Mouse (Mus musculus): Measurements from ENCODE around the gene Soga1.
A peak's percentile ranks its signal among the peaks of the same experiment; 100 is the strongest.

Soga1 gene

DNA sequence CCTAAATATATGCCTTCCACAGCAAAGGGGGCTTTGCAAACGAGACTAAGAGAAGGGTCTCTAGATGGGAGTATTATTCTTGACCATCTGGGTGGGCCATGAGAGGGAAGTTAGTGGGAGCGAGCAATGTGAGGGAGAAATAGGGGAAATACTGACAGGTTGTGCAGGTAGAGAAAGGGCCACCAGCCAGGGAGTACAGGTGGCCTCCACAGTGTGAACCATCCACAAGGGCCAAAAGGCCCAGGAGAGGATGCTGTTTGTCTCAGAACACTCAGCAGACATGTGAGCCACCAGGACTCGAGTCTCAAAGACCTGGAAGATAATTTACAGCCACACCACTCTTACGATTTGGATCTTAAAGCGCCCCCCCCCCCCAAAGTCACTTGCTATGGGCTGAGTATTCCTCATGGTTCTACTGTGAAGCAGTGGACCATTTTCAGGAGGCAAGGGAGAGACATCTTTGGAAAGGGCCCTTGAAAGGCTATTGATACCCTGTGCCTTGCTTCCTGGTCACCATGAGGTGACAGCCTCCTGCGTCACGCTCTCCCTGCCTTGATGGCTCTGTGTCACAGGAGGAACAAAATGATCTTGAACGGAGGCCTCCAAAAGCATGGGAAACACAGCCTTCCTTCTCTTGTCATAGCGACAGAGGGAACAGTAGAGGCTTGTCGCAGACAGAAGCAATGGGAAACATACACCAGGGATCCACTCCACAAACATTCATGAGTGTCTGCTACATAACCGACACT lies 18.3 kb downstream of the Soga1 start:
- no peak for DNase-seq

DNA sequence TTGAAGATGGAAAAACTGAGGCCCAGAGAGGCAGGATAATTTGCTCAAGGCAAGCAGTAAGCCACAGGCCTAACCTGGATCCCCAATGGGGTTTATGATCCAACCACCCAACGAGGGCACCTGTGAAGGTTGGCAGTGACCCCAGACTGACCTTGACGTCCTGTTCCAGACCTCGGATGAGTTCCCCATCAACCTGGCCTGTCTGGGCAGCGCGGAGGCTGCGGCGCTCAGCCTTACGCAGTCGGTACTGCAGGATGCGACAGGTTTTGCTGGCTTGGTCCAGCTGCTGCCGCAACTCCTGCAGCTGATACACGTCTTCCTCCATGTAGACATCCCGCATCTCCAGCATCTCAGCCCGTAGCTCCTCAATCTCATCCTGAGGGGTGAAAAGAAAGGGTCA lies 19.0 kb downstream of the Soga1 start:
- no peak for DNase-seq

- DNase-seq = no peak
Measured at GRCm38 (mm10) chr2:157059166-157059565, 19.9 kb downstream of the Soga1 start.

- peak; percentile 66 for DNase-seq
Measured at GRCm38 (mm10) chr2:157058342-157058998, 20.6 kb downstream of the Soga1 start.

- no peak for DNase-seq
Measured at GRCm38 (mm10) chr2:157057758-157058157, 21.3 kb downstream of the Soga1 start.

DNA sequence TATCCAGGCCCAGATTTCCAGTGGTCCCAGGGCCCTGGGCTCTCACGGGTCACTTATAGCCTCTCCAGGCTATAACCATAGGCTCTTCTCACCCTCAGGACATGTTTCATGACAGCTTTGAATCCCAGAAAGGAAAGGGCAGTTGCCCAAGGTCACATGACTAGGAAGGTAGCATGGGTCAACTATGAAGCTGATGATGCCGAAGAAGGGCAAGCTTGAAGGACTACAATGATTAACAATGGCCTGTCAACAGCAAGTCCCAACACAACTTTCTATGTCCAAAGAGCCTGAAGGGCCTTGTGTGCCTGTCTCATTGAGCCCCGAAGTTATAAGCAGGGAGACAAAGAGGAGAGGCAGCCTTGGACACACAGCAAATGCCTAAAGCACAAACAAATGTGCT lies 21.9 kb downstream of the Soga1 start:
- DNase-seq = no peak

- no peak for DNase-seq
Measured at GRCm38 (mm10) chr2:157055721-157056120, 23.3 kb downstream of the Soga1 start.

GRCm38 (mm10) chr2:157054816-157055215 lies 24.2 kb downstream of the Soga1 start:
- peak; percentile 63 for DNase-seq

DNA sequence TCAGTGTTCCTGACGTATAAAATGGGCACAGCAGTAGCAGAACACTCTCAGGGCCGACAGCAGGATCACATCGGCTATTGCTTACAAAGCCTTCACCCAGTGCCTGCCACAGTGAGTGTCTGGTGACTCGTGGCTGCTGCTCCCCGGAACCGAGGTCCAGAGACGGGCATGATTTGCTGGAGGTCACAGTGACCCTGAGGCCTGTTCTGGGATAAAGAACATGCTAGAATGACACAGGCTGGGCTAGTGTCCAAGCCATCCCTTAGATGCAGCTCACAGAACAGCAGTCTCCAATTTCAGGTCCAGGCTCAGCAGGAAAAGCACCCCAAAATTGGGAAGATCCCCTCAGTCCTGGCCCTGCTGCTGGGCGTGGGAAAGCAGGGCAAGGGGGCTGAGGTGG lies 24.8 kb downstream of the Soga1 start:
- DNase-seq = peak; percentile 86

DNA sequence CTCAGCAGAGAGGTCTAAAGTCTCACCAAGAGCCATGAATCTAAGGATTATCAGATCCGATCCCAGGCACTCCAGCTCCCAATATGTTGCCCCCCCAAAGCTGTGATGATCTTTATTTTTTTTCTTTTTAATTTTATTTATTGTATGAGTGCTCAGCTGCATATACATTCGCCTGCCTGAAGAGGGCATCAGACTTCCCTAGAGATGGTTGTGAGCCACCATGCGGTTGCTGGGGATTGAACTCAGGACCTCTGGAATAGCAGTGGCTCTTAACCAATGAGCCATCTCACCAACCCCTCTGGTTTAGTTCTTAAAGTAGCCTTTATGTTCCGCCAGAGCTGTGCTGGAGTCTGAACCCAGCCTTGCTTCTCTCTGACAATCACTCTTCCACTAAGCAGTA lies 25.3 kb downstream of the Soga1 start:
- no peak for DNase-seq

GRCm38 (mm10) chr2:157053124-157053523 lies 25.9 kb downstream of the Soga1 start:
- DNase-seq = no peak

- DNase-seq = no peak
Measured at GRCm38 (mm10) chr2:157052448-157052847, 26.6 kb downstream of the Soga1 start.

DNA sequence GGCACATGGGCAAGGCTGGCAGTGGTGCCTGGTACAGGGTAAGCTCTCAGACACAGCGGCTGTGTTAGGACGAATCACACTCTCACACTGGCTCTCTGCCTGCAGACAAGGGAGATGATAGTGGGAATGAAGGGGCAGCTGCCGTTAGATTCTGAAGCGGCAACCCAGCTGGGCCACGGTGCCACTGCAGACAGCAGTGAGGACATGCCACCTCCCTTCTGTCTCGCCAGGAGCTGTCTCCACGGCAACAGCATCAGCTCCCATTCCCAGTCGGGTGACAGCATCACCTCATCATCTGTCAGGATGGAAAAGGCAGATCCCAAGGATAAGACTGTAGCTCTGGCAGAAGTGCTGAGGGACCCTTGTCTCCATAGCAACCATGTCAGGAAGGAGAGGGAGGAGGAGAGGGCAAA lies 29.2 kb downstream of the Soga1 start:
- no peak for DNase-seq

DNA sequence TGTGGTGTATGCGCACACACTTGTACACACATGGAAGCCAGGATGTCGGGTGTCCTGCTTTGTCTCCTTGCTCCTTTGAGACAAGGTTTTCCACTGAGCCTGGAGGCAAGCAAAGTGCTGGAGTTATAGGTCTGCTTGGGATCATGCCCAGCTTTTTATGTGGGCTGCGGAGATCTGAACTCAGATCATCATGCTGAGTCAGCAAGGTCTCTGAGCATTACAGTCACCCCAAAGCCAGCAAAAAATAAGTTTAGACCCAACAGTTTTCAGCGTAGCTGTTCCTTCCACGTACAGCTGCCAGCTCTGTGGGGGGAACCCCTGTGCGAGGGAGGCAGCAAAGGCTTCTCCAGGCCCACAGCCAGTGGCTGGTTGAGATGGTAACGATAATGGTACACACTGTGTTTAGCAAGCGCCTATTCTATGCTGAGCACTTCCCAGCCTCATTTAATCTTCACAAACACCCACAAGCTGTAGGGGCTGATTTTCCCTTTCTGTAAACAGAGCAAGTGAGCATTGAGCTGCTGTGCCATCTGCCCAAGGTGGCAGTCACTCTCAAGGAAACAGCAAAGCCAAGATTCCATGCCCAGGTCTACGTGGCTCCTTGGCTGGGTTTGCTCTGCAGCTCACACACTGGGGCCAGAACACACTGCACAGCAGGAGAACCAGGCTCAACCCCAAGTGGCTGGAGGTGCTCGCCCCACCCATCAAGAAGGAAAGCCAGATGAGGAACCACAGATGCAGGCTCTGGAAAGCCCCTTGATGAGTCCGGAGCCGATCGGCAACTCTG lies 30.5 kb downstream of the Soga1 start:
- no peak for DNase-seq

GRCm38 (mm10) chr2:157046956-157047355 lies 32.1 kb downstream of the Soga1 start:
- no peak for DNase-seq

DNA sequence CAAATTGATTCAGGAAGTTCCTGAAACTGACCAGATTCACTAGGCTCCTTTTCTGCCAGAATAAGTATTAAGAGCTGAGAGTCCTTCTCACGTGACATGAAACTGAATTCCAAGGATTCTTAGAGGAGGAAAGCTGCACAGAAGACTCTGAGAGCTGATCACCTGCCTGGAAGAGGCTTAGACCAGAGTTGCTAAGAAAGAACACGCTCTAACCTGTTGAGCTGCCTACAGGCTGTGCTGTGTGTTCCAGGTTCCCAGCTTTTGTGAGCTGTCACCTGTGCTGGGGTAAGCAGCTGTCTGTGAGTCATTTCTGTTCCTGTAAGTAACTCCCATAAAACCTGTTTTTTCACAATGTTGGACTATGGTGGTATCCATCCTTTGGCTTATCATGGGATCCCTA lies 33.1 kb downstream of the Soga1 start:
- DNase-seq = no peak

DNA sequence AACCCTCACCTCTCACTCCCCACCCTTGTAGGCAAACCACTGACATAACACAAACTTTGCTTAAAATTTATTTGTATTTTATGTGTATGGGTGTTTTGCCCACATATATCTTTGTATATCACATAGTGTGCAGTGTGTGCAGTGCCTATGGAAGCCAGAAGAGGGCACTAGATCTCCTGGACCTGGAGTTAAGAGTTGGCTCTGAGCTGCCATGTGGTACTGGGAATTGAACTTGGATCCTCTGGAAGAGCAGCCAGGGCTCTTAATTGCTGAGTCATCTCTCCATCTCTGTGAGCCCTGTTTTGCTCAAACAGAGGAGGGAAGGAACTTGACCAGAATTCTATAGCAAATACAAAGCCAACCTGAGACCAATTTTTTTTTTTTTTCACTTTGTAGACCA lies 35.1 kb downstream of the Soga1 start:
- DNase-seq = no peak

DNA sequence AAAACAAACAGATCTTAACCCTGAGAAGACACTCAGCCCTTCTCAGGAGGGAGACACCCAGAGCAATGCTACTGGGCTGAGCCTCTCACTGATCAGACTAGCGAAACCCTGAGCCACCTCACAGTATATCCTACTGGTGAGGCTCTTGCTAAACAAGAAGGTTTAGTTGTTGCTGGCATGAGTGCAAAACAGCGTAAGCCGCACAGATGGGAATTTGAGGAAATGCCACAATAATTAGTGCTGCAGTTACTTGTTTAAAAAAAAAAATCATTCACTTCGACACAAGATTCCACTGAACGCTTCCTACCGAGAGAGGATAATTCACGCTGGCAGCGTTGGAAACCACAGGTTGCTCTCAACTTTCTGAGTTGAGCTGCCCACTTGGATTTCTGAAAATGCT lies 35.5 kb downstream of the Soga1 start:
- DNase-seq = no peak

DNA sequence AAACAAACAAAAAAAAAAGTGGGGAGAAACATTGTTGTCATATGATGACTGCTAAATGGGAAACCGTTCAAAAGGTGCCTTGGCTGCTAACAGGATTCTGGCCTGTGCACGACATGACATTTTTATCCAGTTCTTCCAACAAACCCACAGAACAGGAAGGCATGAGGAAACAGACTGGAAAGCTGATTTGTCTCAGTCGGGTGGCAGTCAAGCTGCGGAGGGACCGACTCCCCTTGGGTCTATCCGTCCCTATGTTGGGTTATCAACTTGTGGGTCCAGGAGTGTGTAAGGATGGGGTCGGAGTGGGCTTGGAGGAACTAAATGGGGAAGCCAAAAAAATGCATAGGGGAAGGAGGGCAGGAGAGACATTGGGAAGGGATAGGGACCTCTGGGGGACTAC lies 37.6 kb downstream of the Soga1 start:
- no peak for DNase-seq

DNA sequence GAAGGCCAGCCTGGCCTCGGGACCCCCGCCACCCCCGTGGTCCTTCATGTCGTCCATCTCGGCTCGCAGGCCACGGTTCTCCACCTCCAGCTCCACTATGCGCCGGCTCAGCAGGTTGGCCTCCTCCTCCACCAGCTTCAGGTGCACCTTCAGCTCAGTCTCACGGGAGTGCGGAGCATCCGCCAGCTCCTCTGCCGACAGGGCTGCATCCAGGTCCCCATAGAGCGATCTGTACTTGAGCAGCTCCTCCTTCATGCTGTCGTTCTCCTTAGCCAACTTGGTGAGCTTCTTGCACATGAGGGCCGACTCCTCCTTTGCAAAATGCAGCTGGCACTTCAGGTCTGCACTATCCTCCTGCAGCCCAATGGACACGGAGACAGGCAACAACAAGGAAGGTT lies 38.4 kb downstream of the Soga1 start:
- DNase-seq = no peak

DNA sequence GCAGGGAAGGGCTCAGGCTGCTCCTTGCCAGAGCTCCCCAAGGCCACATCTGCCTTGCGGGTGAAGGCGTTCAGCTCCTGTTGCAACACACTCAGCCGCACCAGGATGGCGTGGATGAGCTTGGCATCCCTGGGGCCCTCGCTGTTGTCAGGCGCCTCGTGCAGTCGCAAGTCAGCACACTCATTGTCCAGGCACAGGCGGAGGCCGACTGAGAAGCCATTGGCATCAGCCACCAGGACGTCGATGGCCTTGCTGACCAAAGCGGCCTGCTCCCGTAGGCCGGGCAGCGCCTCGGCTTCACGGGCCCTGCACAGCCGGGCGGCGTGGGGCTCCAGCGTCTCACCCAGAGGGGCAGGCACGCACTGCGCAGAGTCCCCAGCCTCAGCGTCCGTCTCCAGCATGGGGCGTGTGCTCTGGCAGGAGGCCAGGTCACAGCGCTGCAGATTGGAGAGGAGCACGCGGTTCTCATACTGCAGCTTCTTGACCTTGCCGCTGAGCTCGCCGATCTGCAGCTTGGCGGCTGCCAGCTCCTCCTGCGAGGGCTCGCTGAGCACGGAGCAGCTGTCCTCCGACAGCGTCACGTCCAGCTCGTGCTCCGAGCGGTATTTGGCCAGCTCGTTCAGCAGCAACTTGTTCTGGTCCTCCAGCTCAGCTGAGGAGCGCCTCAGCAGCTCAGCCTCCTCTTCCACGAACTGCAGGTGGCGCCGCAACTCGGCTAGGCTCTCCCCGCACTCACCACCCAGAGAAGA lies 39.0 kb downstream of the Soga1 start:
- peak; percentile 52 for DNase-seq

DNA sequence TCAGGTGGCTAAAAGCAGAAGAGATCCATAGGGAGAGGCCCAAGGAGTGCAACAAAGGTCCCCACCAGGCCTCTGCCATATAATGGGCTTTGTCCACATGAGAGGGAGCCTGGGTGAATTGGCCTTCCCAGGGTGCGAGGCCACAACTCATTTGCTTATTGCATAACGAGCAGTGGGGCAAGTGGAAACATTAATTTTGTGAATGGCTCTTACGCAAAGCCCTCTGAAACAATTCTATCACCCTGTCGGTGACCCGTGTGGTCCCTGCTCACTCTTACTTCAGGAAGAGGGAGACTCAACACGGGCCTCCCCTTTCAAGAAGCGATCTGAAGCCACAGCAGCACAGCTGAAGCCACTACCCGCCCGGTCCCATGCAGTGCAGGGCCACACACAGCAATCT lies 41.8 kb downstream of the Soga1 start:
- peak; percentile 30 for DNase-seq

DNA sequence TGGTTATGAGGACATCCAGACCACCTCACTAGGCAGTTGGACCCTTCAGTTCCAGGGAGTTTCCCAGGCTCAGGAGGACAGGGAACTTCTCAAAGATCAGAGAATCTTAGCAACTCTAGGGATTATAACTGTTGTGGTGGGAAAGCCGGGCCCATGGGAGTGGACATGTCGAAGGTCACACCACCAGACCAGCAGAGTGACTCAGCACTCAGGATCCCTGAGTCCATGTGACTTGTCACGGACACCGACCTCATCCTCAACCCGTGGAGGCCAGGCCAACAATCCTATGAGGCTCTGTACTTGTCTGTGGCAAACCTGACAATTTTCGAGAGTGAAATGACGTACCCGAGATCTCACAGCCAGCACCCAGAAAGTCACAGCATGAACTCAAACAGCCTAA lies 42.7 kb downstream of the Soga1 start:
- DNase-seq = peak; percentile 65
